Comparison of ENCODE assay signal across 10 mouse cellular contexts in the genomic region with DNA sequence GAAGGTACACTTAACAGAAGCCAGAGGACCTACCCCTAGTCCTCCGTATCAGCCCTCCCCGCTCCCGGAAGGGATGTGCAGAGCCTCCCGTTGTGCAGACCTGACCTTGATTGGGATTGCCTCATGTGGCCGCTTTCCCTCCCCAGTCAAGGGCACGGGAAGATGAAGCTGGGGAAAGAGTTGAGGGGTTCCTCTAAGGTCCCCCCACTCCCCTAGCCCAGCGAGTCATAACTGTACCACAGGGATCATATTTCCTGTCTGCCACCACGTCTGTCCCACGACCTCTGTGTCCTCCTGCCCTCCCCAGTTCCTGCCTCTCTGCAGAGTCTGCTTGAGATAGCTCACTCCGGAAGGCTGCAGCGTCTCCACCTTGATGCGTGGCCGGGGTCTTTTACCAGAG. TPM values are rescaled to one million over a fixed set of nuclear protein-coding genes. Genes with fewer than 3 reads are reported as not detected.
DNase-seq lines count a peak whose midpoint lies in the region; ATAC-seq lines count a peak whose summit lies in the region.
"Had no signal": no experiment of that assay in that cellular context is flagged by ENCODE, and none has a peak within 500 bp of the region (broad histone marks: within the 10 kb centered on the region; RNA-seq: fewer than 3 reads in every experiment).

No protein-coding gene starts in this region.

- no peaks in the 10 kb centered on the region for H3K36me3 ChIP-seq in heart, embryonic 15.5 days
- no peaks in the 10 kb centered on the region for H3K36me3 ChIP-seq in limb, embryonic 10.5 days
- no peaks in the 10 kb centered on the region for H3K36me3 ChIP-seq in stomach, embryonic 16.5 days (ENCODE audit: control insufficient read depth, insufficient read depth, low read length)
- H3K36me3 ChIP-seq: limb, embryonic 13.5 days had no signal

- H3K27me3 ChIP-seq in heart, embryonic 15.5 days: peaks cover 13% of the 10 kb centered on the region
- peaks cover 29% of the 10 kb centered on the region for H3K27me3 ChIP-seq in limb, embryonic 10.5 days (ENCODE audit: low read depth, poor library complexity, severe bottlenecking)
- no peaks in the 10 kb centered on the region for H3K27me3 ChIP-seq in stomach, embryonic 16.5 days (ENCODE audit: control insufficient read depth, insufficient read depth, low read length)

- peak overlapping the region; percentile 33 for H3K4me2 ChIP-seq in heart, embryonic 15.5 days
- H3K4me2 ChIP-seq in stomach, embryonic 16.5 days (ENCODE audit: low read depth, low read length): no peak overlapping the region
- H3K4me2 ChIP-seq: limb, embryonic 13.5 days had no signal

- 10% methylated on average over 13 of the region's 13 CpGs for WGBS in heart, embryonic 15.5 days
- WGBS in limb, embryonic 10.5 days: 19% methylated on average over 13 of the region's 13 CpGs
- WGBS in stomach, embryonic 16.5 days: 23% methylated on average over 13 of the region's 13 CpGs

- H3K9me3 ChIP-seq in heart, embryonic 15.5 days (replicated peaks): no peaks in the 10 kb centered on the region
- H3K9me3 ChIP-seq in limb, embryonic 10.5 days (replicated peaks): no peaks in the 10 kb centered on the region
- H3K9me3 ChIP-seq in stomach, embryonic 16.5 days (replicated peaks; ENCODE audit: control insufficient read depth, low read length): no peaks in the 10 kb centered on the region
- H3K9me3 ChIP-seq: limb, embryonic 13.5 days had no signal

- H3K27ac ChIP-seq in heart, embryonic 15.5 days: no peak overlapping the region
- H3K27ac ChIP-seq in limb, embryonic 10.5 days: no peak overlapping the region
- no peak overlapping the region for H3K27ac ChIP-seq in stomach, embryonic 16.5 days (ENCODE audit: low read length)
- H3K27ac ChIP-seq: hindbrain, postnatal 0 days; limb, embryonic 13.5 days had no signal

- no peak for DNase-seq in heart, adult 18-20 months
- DNase-seq in adrenal gland, postnatal 14 days: peak; percentile 66
- peak; percentile 37 for DNase-seq in limb, embryonic 10.5 days (ENCODE audit: low spot score)
- DNase-seq in right cerebral cortex, postnatal 36 days (ENCODE audit: low spot score in 2 of 2): no peak
- no peak for DNase-seq in Muller cell, postnatal 12 days (ENCODE audit: inconsistent ontology term)

- no peak for ATAC-seq in heart, embryonic 15.5 days (replicated peaks; ENCODE audit: insufficient number of reproducible peaks, insufficient read depth, low FRiP score, low read depth)
- ATAC-seq in stomach, embryonic 16.5 days (ENCODE audit: insufficient read depth, low FRiP score): peak; percentile 37; the same call in 1 of the 2 replicates
- no peak for ATAC-seq in frontal cortex, adult (ENCODE audit: low TSS enrichment)
- ATAC-seq: hindbrain, postnatal 0 days had no signal

- H3K4me1 ChIP-seq in heart, embryonic 15.5 days (replicated peaks): peaks cover 5% of the 10 kb centered on the region
- H3K4me1 ChIP-seq in limb, embryonic 10.5 days: peaks cover 7% of the 10 kb centered on the region
- 0 out of 2 replicates have a peak, but pooled peaks cover 4% of the 10 kb centered on the region for H3K4me1 ChIP-seq in stomach, embryonic 16.5 days (ENCODE audit: control insufficient read depth, insufficient read depth, low read length)
- H3K4me1 ChIP-seq: limb, embryonic 13.5 days had no signal

- H3K4me3 ChIP-seq in heart, embryonic 15.5 days: no peak overlapping the region
- H3K4me3 ChIP-seq in limb, embryonic 10.5 days: 0 out of 2 replicates have a peak overlapping the region, but pooled peaks have one; percentile 9
- no peak overlapping the region for H3K4me3 ChIP-seq in stomach, embryonic 16.5 days (replicated peaks; ENCODE audit: low read length)
- H3K4me3 ChIP-seq: limb, embryonic 13.5 days had no signal

- no peak overlapping the region for H3K9ac ChIP-seq in heart, embryonic 15.5 days
- H3K9ac ChIP-seq in stomach, embryonic 16.5 days (ENCODE audit: low read length): no peak overlapping the region
- H3K9ac ChIP-seq: limb, embryonic 13.5 days had no signal

RNA-seq across cellular contexts. Expression of a gene that starts 12.2 kb away (rescaled TPM):
- polyA plus RNA-seq in heart, embryonic 15.5 days (2015; fragmentation: Nextera tagmentation; extraction: Ambion mirVana): 72.3 and 96.3 TPM in 2 replicates
- 10 to 100 TPM; 45.6 to 51.4 TPM for total RNA-seq in heart, adult 18-20 months (2021)
- total RNA-seq in adrenal gland, postnatal 14 days (2021): 103 and 109 TPM in 2 replicates
- 226 and 235 TPM in 2 replicates for polyA plus RNA-seq in limb, embryonic 10.5 days (2016; fragmentation: Nextera tagmentation; extraction: Ambion mirVana)
- polyA plus RNA-seq in stomach, embryonic 16.5 days (2015; fragmentation: Nextera tagmentation; extraction: Ambion mirVana): 118 and 141 TPM in 2 replicates

RNA-seq across cellular contexts. Expression of a gene that starts 12.7 kb away (rescaled TPM):
- 2.2 TPM in 1 of 2 replicates, not detected in the other for polyA plus RNA-seq in heart, embryonic 15.5 days (2015; fragmentation: Nextera tagmentation; extraction: Ambion mirVana)
- total RNA-seq in heart, adult 18-20 months (2021): 1 to 10 TPM in 1 of 2 experiments, not detected in 1; 4.0 TPM
- total RNA-seq in adrenal gland, postnatal 14 days (2021): 4.6 and 17.6 TPM in 2 replicates
- 2.3 and 2.5 TPM in 2 replicates for polyA plus RNA-seq in limb, embryonic 10.5 days (2016; fragmentation: Nextera tagmentation; extraction: Ambion mirVana)
- polyA plus RNA-seq in stomach, embryonic 16.5 days (2015; fragmentation: Nextera tagmentation; extraction: Ambion mirVana): 7.4 and 11.0 TPM in 2 replicates
- polyA plus RNA-seq: hindbrain, postnatal 0 days had no signal

RNA-seq across cellular contexts. Expression of a gene that starts 35.9 kb away (rescaled TPM):
- 9.1 and 10.3 TPM in 2 replicates for polyA plus RNA-seq in heart, embryonic 15.5 days (2015; fragmentation: Nextera tagmentation; extraction: Ambion mirVana)
- 1 to 10 TPM; 2.3 to 3.0 TPM for total RNA-seq in heart, adult 18-20 months (2021)
- total RNA-seq in adrenal gland, postnatal 14 days (2021): 6.6 and 10.0 TPM in 2 replicates
- 7.2 and 7.9 TPM in 2 replicates for polyA plus RNA-seq in limb, embryonic 10.5 days (2016; fragmentation: Nextera tagmentation; extraction: Ambion mirVana)
- polyA plus RNA-seq in stomach, embryonic 16.5 days (2015; fragmentation: Nextera tagmentation; extraction: Ambion mirVana): 10.7 and 12.7 TPM in 2 replicates

RNA-seq across cellular contexts. Expression of a gene that starts 57.6 kb away (rescaled TPM):
- 28.7 and 52.8 TPM in 2 replicates for polyA plus RNA-seq in heart, embryonic 15.5 days (2015; fragmentation: Nextera tagmentation; extraction: Ambion mirVana)
- total RNA-seq in heart, adult 18-20 months (2021): 10 to 100 TPM; 16.7 to 22.9 TPM
- 56.9 and 79.0 TPM in 2 replicates for total RNA-seq in adrenal gland, postnatal 14 days (2021)
- polyA plus RNA-seq in limb, embryonic 10.5 days (2016; fragmentation: Nextera tagmentation; extraction: Ambion mirVana): 53.2 and 94.6 TPM in 2 replicates
- polyA plus RNA-seq in stomach, embryonic 16.5 days (2015; fragmentation: Nextera tagmentation; extraction: Ambion mirVana): 144 and 177 TPM in 2 replicates

Comparison
In these comparisons a context has a peak if more than half of its experiments do, and no peak if none do; other contexts are left out.
1. DNase-seq: peak in adrenal gland, postnatal 14 days (single experiment) and limb, embryonic 10.5 days (single experiment); none in heart, adult 18-20 months (0 of 2), right cerebral cortex, postnatal 36 days (0 of 2) and Muller cell, postnatal 12 days (single experiment).